Mouse (Mus musculus): ENCODE measurements at regions not wholly inside any gene's neighbourhood (a gene's known extent, or its start where the extent isn't known, plus 50 kb on each side); places are given as distances from the start of the nearest gene placed in this dataset.

GRCm38 (mm10) chr14:54055390-54055789 lies 198.5 kb downstream of the Dad1 start:
- TF ChIP-seq POLR2A (IDR thresholded peaks at IDR 0.05; ENCODE audit: borderline replicate concordance, extremely low read depth, low read depth, low read length) (no peak), CTCF (IDR thresholded peaks at IDR 0.05; ENCODE audit: insufficient read depth, low read length) (no peak)
- Histone ChIP-seq H3K4me3 (replicated peaks; ENCODE audit: extremely low read depth, low read depth, low read length) (no peak overlapping the region), H3K4me1 (ENCODE audit: control insufficient read depth, insufficient read depth, low read length) (no peaks in the 10 kb centered on the region)
- WGBS = 76% methylated on average over 6 of the region's 6 CpGs
- no peak for DNase-seq

DNA sequence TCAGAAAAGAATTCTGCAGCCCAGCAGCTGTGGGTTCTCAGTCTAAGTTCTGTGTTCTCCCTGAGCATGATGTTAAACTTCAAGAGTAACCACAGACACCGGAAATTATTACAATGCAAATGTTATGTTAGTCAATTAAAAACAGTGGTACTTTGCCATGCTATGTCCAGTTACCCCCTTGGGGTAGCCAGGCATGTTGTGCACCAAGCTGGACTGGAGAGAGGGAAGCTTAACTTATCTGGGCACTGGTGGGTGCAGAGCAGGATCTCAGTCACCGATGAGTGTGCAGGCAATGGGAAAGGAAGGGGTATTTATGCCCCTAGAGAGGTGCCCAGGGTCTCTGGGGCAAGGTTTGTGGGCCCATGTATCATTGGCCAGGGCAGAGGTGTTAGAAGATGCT lies 211.6 kb downstream of the Dad1 start:
- H3K4me1 ChIP-seq (ENCODE audit: control insufficient read depth, insufficient read depth, low read length) = no peaks in the 10 kb centered on the region
- TF ChIP-seq CTCF (IDR thresholded peaks at IDR 0.05; ENCODE audit: insufficient read depth, low read length) = no peak
- TF ChIP-seq POLR2A (IDR thresholded peaks at IDR 0.05; ENCODE audit: borderline replicate concordance, extremely low read depth, low read depth, low read length) = no peak
- H3K4me3 ChIP-seq (replicated peaks; ENCODE audit: extremely low read depth, low read depth, low read length) = no peak overlapping the region
- DNase-seq = no peak
- WGBS = 90% methylated on average over 2 of the region's 2 CpGs

GRCm38 (mm10) chr14:54040644-54041043 lies 213.3 kb downstream of the Dad1 start:
- no peak for TF ChIP-seq CTCF (IDR thresholded peaks at IDR 0.05; ENCODE audit: insufficient read depth, low read length)
- TF ChIP-seq POLR2A (IDR thresholded peaks at IDR 0.05; ENCODE audit: borderline replicate concordance, extremely low read depth, low read depth, low read length) = no peak
- H3K4me3 ChIP-seq (replicated peaks; ENCODE audit: extremely low read depth, low read depth, low read length) = no peak overlapping the region
- no peaks in the 10 kb centered on the region for H3K4me1 ChIP-seq (ENCODE audit: control insufficient read depth, insufficient read depth, low read length)
- 58% methylated on average over 2 of the region's 2 CpGs for WGBS
- DNase-seq = no peak

- 61% methylated on average over 2 of the region's 2 CpGs for WGBS
- TF ChIP-seq POLR2A (IDR thresholded peaks at IDR 0.05; ENCODE audit: borderline replicate concordance, extremely low read depth, low read depth, low read length) (no peak), CTCF (IDR thresholded peaks at IDR 0.05; ENCODE audit: insufficient read depth, low read length) (no peak)
- Histone ChIP-seq H3K4me3 (replicated peaks; ENCODE audit: extremely low read depth, low read depth, low read length) (no peak overlapping the region), H3K4me1 (ENCODE audit: control insufficient read depth, insufficient read depth, low read length) (no peaks in the 10 kb centered on the region)
- DNase-seq = no peak
These were observed 219.4 kb downstream of the Dad1 start for GRCm38 (mm10) chr14:54034516-54034915.

DNA sequence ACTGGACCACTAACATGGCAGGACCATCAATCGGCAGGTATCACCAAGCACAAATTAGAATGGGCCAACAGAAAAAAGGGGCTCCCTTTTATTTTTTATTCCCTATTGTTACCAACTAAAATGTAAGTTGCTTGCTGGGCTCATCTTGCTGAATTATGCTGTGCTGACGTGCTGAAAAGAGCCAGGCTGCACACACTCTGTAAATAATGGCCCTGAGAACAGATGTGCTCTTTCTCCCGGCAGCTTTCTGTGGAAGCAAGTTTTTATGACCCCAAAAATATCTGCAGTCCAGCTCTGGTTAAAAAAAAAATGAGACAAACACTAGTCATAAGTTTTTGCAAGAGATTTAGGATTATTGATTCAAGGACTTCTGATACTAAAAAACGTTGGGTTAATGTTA lies 230.4 kb downstream of the Dad1 start:
- WGBS = 56% methylated on average over 4 of the region's 4 CpGs
- no peak overlapping the region for H3K4me3 ChIP-seq (replicated peaks; ENCODE audit: extremely low read depth, low read depth, low read length)
- H3K4me1 ChIP-seq (ENCODE audit: control insufficient read depth, insufficient read depth, low read length) = no peaks in the 10 kb centered on the region
- no peak for DNase-seq
- no peak for TF ChIP-seq CTCF (IDR thresholded peaks at IDR 0.05; ENCODE audit: insufficient read depth, low read length)
- no peak for TF ChIP-seq POLR2A (IDR thresholded peaks at IDR 0.05; ENCODE audit: borderline replicate concordance, extremely low read depth, low read depth, low read length)

DNA sequence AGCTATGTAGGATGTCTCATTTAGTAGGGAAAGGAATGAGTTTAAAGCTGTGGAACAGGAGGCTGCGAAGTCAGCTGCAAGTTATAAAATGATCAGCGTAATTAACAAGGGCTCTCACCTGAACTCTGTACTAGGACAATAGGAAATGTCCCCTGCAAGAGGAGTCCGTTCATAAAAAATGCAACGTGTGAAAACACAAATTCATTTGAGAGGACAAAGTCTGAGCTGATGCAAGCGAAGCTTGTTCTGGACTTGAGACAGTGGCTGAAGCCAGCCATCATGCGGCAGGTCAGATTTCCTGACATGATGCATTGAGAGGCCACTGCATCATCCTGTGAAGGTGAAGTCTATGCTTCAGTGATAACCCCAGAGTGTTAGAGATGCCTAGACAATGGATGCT lies 232.5 kb downstream of the Dad1 start:
- H3K4me1 ChIP-seq (ENCODE audit: control insufficient read depth, insufficient read depth, low read length) = no peaks in the 10 kb centered on the region
- no peak overlapping the region for H3K4me3 ChIP-seq (replicated peaks; ENCODE audit: extremely low read depth, low read depth, low read length)
- 79% methylated on average over 6 of the region's 6 CpGs for WGBS
- TF ChIP-seq POLR2A (IDR thresholded peaks at IDR 0.05; ENCODE audit: borderline replicate concordance, extremely low read depth, low read depth, low read length) (no peak), CTCF (IDR thresholded peaks at IDR 0.05; ENCODE audit: insufficient read depth, low read length) (no peak)
- DNase-seq = no peak

GRCm38 (mm10) chr14:54014628-54015027 lies 239.3 kb downstream of the Dad1 start:
- no peak overlapping the region for H3K4me3 ChIP-seq (replicated peaks; ENCODE audit: extremely low read depth, low read depth, low read length)
- DNase-seq = no peak
- 83% methylated on average over 10 of the region's 10 CpGs for WGBS
- TF ChIP-seq CTCF (IDR thresholded peaks at IDR 0.05; ENCODE audit: insufficient read depth, low read length) (no peak), POLR2A (IDR thresholded peaks at IDR 0.05; ENCODE audit: borderline replicate concordance, extremely low read depth, low read depth, low read length) (no peak)
- H3K4me1 ChIP-seq (ENCODE audit: control insufficient read depth, insufficient read depth, low read length) = no peaks in the 10 kb centered on the region

DNA sequence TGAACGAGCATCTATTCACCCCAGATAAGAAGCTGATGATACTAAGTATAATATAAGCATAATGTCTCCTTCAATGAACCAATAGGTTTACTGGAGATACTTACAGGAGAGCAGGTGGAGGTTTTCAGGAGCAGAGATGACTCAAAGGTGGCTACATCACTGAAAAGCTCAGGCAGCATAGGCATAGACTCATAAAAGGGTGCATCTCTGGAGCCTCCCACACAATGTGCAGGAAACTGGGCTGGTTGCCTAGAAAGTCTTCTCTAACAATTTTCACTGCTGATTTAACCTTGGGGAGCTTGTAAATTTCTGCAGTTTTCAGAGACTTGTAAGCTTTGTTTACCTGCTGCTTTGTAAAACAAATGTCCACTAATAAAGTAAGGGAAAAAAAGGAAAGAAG lies 251.8 kb downstream of the Dad1 start:
- no peak for TF ChIP-seq POLR2A (IDR thresholded peaks at IDR 0.05; ENCODE audit: borderline replicate concordance, extremely low read depth, low read depth, low read length)
- no peak for TF ChIP-seq CTCF (IDR thresholded peaks at IDR 0.05; ENCODE audit: insufficient read depth, low read length)
- Histone ChIP-seq H3K4me1 (ENCODE audit: control insufficient read depth, insufficient read depth, low read length) (no peaks in the 10 kb centered on the region), H3K4me3 (replicated peaks; ENCODE audit: extremely low read depth, low read depth, low read length) (no peak overlapping the region)
- WGBS = 80% methylated on average over 1 of the region's 1 CpGs
- no peak for DNase-seq

GRCm38 (mm10) chr14:54000527-54000926 lies 253.4 kb downstream of the Dad1 start:
- DNase-seq = no peak
- WGBS = 77% methylated on average over 5 of the region's 5 CpGs
- TF ChIP-seq POLR2A (IDR thresholded peaks at IDR 0.05; ENCODE audit: borderline replicate concordance, extremely low read depth, low read depth, low read length) = no peak
- TF ChIP-seq CTCF (IDR thresholded peaks at IDR 0.05; ENCODE audit: insufficient read depth, low read length) = no peak

DNA sequence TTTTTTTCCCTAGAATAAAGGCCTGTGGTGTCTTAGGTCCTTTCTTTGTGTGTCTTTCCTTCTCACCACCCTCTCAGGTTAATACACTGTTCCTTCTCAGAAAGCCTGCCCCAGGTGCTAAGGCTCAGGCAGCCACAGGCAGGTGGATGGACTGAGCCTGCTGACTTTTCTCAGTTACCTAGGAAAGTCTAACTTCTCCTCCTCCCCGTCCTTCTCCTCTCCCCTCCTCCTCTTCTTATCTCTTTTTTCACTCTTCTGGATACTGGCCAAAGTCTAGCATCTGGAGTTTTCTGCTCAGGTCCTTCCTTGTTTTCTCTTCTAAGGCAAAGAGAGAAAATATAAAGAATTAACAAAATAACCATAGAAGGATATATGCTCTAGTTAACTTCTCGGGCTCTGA lies 260.5 kb downstream of the Dad1 start:
- H3K4me1 ChIP-seq (ENCODE audit: control insufficient read depth, insufficient read depth, low read length) = no peaks in the 10 kb centered on the region
- TF ChIP-seq POLR2A (IDR thresholded peaks at IDR 0.05; ENCODE audit: borderline replicate concordance, extremely low read depth, low read depth, low read length) (no peak), CTCF (IDR thresholded peaks at IDR 0.05; ENCODE audit: insufficient read depth, low read length) (no peak)
- 52% methylated on average over 2 of the region's 2 CpGs for WGBS
- no peak for DNase-seq
- H3K4me3 ChIP-seq (replicated peaks; ENCODE audit: extremely low read depth, low read depth, low read length) = no peak overlapping the region

More at GRCm38 (mm10) chr14:54000527-54000926, 253.4 kb downstream of the Dad1 start:
- no peaks in the 10 kb centered on the region for H3K4me1 ChIP-seq (ENCODE audit: control insufficient read depth, insufficient read depth, low read length)
- no peak overlapping the region for H3K4me3 ChIP-seq (replicated peaks; ENCODE audit: extremely low read depth, low read depth, low read length)
